16 mouse cellular contexts compared by ENCODE assay signal in the genomic region with DNA sequence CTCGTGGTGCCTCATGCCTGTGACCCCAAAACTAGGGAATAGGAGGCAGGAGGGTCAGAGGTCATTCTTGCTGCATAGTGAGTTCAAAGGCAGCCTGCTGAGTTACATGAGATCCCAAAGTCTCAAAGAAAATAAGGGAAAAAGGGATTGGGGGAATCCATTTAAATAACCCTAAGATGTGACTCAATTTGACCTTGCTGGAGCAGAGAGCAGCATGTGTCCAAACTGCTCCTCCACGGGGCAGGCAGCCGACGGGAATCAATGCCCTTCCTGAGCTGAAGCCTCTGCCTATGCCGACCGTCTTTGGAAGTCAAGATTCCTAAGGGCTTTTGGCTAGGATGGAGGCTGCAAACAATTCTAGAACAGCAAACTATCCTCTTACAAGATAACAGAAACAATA.
"Had no signal": no experiment of that assay in that cellular context is flagged by ENCODE, and none has a peak within 500 bp of the region (broad histone marks: within the 10 kb centered on the region; RNA-seq: fewer than 3 reads in every experiment).

No protein-coding gene starts in this region.

- H3K27me3 ChIP-seq: lung, embryonic 15.5 days; megakaryocyte, embryonic 14.5 days; midbrain, embryonic 13.5 days; midbrain, embryonic 15.5 days; neural tube, embryonic 12.5 days had no signal

- H3K9ac ChIP-seq: liver, postnatal 0 days; lung, embryonic 15.5 days; midbrain, embryonic 13.5 days; midbrain, embryonic 15.5 days; neural tube, embryonic 12.5 days had no signal

- DNase-seq: liver, postnatal 0 days; lung, adult 2 months; lung, postnatal 14 days; lung, postnatal 36 days; right cerebral cortex, postnatal 14 days; spleen, adult 18-20 months; thymus, adult 18-20 months; thymus, postnatal 14 days; thymus, postnatal 36 days had no signal

- H3K9me3 ChIP-seq: lung, embryonic 15.5 days; megakaryocyte, embryonic 14.5 days; midbrain, embryonic 13.5 days; midbrain, embryonic 15.5 days; neural tube, embryonic 12.5 days had no signal

- H3K4me1 ChIP-seq: lung, embryonic 15.5 days; midbrain, embryonic 13.5 days; midbrain, embryonic 15.5 days; neural tube, embryonic 12.5 days had no signal

- H3K4me2 ChIP-seq: lung, embryonic 15.5 days; midbrain, embryonic 13.5 days; midbrain, embryonic 15.5 days; neural tube, embryonic 12.5 days had no signal

- ATAC-seq: liver, postnatal 0 days; lung, postnatal 0 days; midbrain, embryonic 13.5 days; midbrain, embryonic 15.5 days had no signal

- H3K4me3 ChIP-seq: lung, embryonic 15.5 days; megakaryocyte, embryonic 14.5 days; midbrain, embryonic 13.5 days; midbrain, embryonic 15.5 days; neural tube, embryonic 12.5 days had no signal

- H3K27ac ChIP-seq: lung, embryonic 15.5 days; macrophage; midbrain, embryonic 13.5 days; midbrain, embryonic 15.5 days; neural tube, embryonic 12.5 days had no signal

- H3K36me3 ChIP-seq: midbrain, embryonic 15.5 days had no signal
